In the genomic region with DNA sequence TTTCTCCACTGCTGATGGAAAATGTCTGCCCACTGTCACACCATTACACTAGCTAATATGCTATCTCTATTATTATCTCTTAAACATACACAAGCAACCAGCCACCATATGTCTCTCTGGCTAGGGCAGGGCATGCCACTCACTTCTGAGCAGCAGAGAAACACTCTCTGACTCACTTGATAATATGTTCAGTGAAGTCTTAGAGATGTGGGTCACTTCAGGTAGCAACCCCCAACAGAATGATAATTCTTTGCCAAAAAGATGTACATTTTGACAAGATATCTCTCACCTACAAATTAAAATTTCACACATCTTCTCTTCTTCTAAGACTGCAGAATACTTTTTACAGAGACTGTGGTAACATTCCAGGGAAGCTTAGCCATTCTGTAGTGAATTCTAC, we compare ENCODE assay signal across 25 mouse cellular contexts.
DNase-seq lines count a peak whose midpoint lies in the region; ATAC-seq and TF ChIP-seq lines count a peak whose summit lies in the region.
"Had no signal": no experiment of that assay in that cellular context is flagged by ENCODE, and none has a peak within 500 bp of the region (broad histone marks: within the 10 kb centered on the region; RNA-seq: fewer than 3 reads in every experiment).

No protein-coding gene starts in this region.

- TF ChIP-seq CTCF in stomach, postnatal 0 days (IDR thresholded peaks at IDR 0.05; ENCODE audit: low read depth): no peak
- no peak for TF ChIP-seq CTCF in intestine, postnatal 0 days (IDR thresholded peaks at IDR 0.05; ENCODE audit: low read depth)

- peak overlapping the region; percentile 54 for H3K27ac ChIP-seq in heart, embryonic 11.5 days (ENCODE audit: low read depth, low read length)
- 0 out of 2 replicates have a peak overlapping the region, but pooled peaks have one; percentile 29 for H3K27ac ChIP-seq in stomach, embryonic 14.5 days (ENCODE audit: low read length)
- H3K27ac ChIP-seq in stomach, postnatal 0 days (replicated peaks): no peak overlapping the region
- no peak overlapping the region for H3K27ac ChIP-seq in intestine, postnatal 0 days (ENCODE audit: low read depth, low read length)
- H3K27ac ChIP-seq: hindbrain, embryonic 10.5 days; intestine, embryonic 15.5 days; midbrain, embryonic 10.5 days; neural tube, embryonic 13.5 days had no signal

- DNase-seq in heart, postnatal 25 days (ENCODE audit: low spot score): no peak
- peak; percentile 12 for DNase-seq in left cerebral cortex, adult 11 months (ENCODE audit: low spot score)
- no peak for DNase-seq in left cerebral cortex, adult 8-10 months (ENCODE audit: low spot score in 2 of 2)
- no peak for DNase-seq in stomach, postnatal 0 days (ENCODE audit: low spot score)
- DNase-seq: adrenal gland, postnatal 36 days; B cell, adult 2 months; cerebellum, adult 11-12 months; cerebellum, postnatal 10 days; gastrocnemius, postnatal 10 days; kidney, adult 9 months; kidney, postnatal 14 days; retina, postnatal 1 day had no signal

- H3K27me3 ChIP-seq in heart, embryonic 11.5 days (ENCODE audit: control insufficient read depth, insufficient read depth, low read length): no peaks in the 10 kb centered on the region
- H3K27me3 ChIP-seq in stomach, embryonic 14.5 days (ENCODE audit: control insufficient read depth, insufficient read depth, low read length): no peaks in the 10 kb centered on the region
- no peaks in the 10 kb centered on the region for H3K27me3 ChIP-seq in stomach, postnatal 0 days (ENCODE audit: control insufficient read depth, insufficient read depth, low read length)
- no peaks in the 10 kb centered on the region for H3K27me3 ChIP-seq in intestine, postnatal 0 days (replicated peaks; ENCODE audit: control insufficient read depth, insufficient read depth, low read length)
- H3K27me3 ChIP-seq: CH12.LX; intestine, embryonic 15.5 days; neural tube, embryonic 13.5 days; Patski had no signal

- TF ChIP-seq EP300 in stomach, postnatal 0 days (optimal IDR thresholded peaks at IDR 0.05): no peak

- H3K36me3 ChIP-seq in heart, embryonic 11.5 days (ENCODE audit: control insufficient read depth, insufficient read depth, low read length): no peaks in the 10 kb centered on the region
- no peaks in the 10 kb centered on the region for H3K36me3 ChIP-seq in stomach, embryonic 14.5 days (ENCODE audit: control insufficient read depth, insufficient read depth, low read length)
- no peaks in the 10 kb centered on the region for H3K36me3 ChIP-seq in stomach, postnatal 0 days (ENCODE audit: control insufficient read depth, insufficient read depth, low read length)
- no peaks in the 10 kb centered on the region for H3K36me3 ChIP-seq in intestine, postnatal 0 days (ENCODE audit: control insufficient read depth, insufficient read depth)
- H3K36me3 ChIP-seq: G1E; hindbrain, embryonic 10.5 days; intestine, embryonic 15.5 days; midbrain, embryonic 10.5 days; neural tube, embryonic 13.5 days had no signal

- no peak for ATAC-seq in heart, embryonic 11.5 days (replicated peaks; ENCODE audit: insufficient number of reproducible peaks, low FRiP score, low TSS enrichment)
- ATAC-seq in stomach, embryonic 14.5 days (ENCODE audit: insufficient number of reproducible peaks, insufficient read depth, low FRiP score, low read depth): no peak
- ATAC-seq in stomach, postnatal 0 days (ENCODE audit: low FRiP score, low TSS enrichment): no peak
- ATAC-seq in intestine, postnatal 0 days: no peak
- ATAC-seq: hindbrain, embryonic 16.5 days; midbrain, embryonic 16.5 days; Patski had no signal

- H3K9ac ChIP-seq in heart, embryonic 11.5 days (ENCODE audit: low read depth, low read length): no peak overlapping the region
- H3K9ac ChIP-seq in stomach, embryonic 14.5 days (replicated peaks; ENCODE audit: low read depth, low read length): no peak overlapping the region
- H3K9ac ChIP-seq in stomach, postnatal 0 days (ENCODE audit: low read length): no peak overlapping the region
- H3K9ac ChIP-seq in intestine, postnatal 0 days (ENCODE audit: low read depth, low read length): no peak overlapping the region
- H3K9ac ChIP-seq: intestine, embryonic 15.5 days; neural tube, embryonic 13.5 days had no signal

- no peak overlapping the region for H3K4me2 ChIP-seq in heart, embryonic 11.5 days
- no peak overlapping the region for H3K4me2 ChIP-seq in stomach, embryonic 14.5 days (replicated peaks; ENCODE audit: low read depth, low read length)
- H3K4me2 ChIP-seq in stomach, postnatal 0 days (replicated peaks; ENCODE audit: low read depth): no peak overlapping the region
- H3K4me2 ChIP-seq in intestine, postnatal 0 days (replicated peaks; ENCODE audit: low read depth): no peak overlapping the region
- H3K4me2 ChIP-seq: intestine, embryonic 15.5 days; neural tube, embryonic 13.5 days had no signal

- no peaks in the 10 kb centered on the region for H3K9me3 ChIP-seq in heart, embryonic 11.5 days (replicated peaks; ENCODE audit: control insufficient read depth, low read length)
- H3K9me3 ChIP-seq in stomach, embryonic 14.5 days (ENCODE audit: control insufficient read depth, low read depth, low read length): no peaks in the 10 kb centered on the region
- H3K9me3 ChIP-seq in stomach, postnatal 0 days (ENCODE audit: control insufficient read depth, low read length): no peaks in the 10 kb centered on the region
- H3K9me3 ChIP-seq in intestine, postnatal 0 days (ENCODE audit: control insufficient read depth): no peaks in the 10 kb centered on the region
- H3K9me3 ChIP-seq: G1E; hindbrain, embryonic 10.5 days; intestine, embryonic 15.5 days; midbrain, embryonic 10.5 days had no signal

- no peak overlapping the region for H3K4me3 ChIP-seq in heart, embryonic 11.5 days (ENCODE audit: low read depth, low read length)
- H3K4me3 ChIP-seq in stomach, embryonic 14.5 days (ENCODE audit: low read depth, low read length): no peak overlapping the region
- no peak overlapping the region for H3K4me3 ChIP-seq in stomach, postnatal 0 days (ENCODE audit: low read depth, low read length)
- H3K4me3 ChIP-seq in intestine, postnatal 0 days (ENCODE audit: low read depth, low read length): no peak overlapping the region
- H3K4me3 ChIP-seq: hindbrain, embryonic 10.5 days; intestine, embryonic 15.5 days; midbrain, embryonic 10.5 days; myocyte; neural tube, embryonic 13.5 days had no signal

- H3K4me1 ChIP-seq in heart, embryonic 11.5 days (ENCODE audit: control insufficient read depth, insufficient read depth, low read length): peaks cover 6% of the 10 kb centered on the region
- H3K4me1 ChIP-seq in stomach, embryonic 14.5 days (ENCODE audit: control insufficient read depth, insufficient read depth, low read length): no peaks in the 10 kb centered on the region; the same call in 1 of the 2 replicates
- no peaks in the 10 kb centered on the region for H3K4me1 ChIP-seq in stomach, postnatal 0 days (replicated peaks; ENCODE audit: control insufficient read depth, insufficient read depth)
- no peaks in the 10 kb centered on the region for H3K4me1 ChIP-seq in intestine, postnatal 0 days (replicated peaks; ENCODE audit: control insufficient read depth, insufficient read depth, low read length)
- H3K4me1 ChIP-seq: hindbrain, embryonic 10.5 days; midbrain, embryonic 10.5 days; neural tube, embryonic 13.5 days had no signal

- intact Hi-C loops in heart, postnatal 25 days (cut with DNase I): no loop called here

Comparison
In these comparisons a context has a peak if more than half of its experiments do, and no peak if none do; other contexts are left out.
1. H3K27ac ChIP-seq: peak in heart, embryonic 11.5 days (single experiment) and stomach, embryonic 14.5 days (single experiment); none in stomach, postnatal 0 days (single experiment) and intestine, postnatal 0 days (single experiment).